Mouse (Mus musculus): ENCODE measurements around the gene Ccdc40.

GRCm38 (mm10) chr11:119310621-119311020, 82.2 kb downstream of the Ccdc40 start:
- TF ChIP-seq FLI1 (IDR thresholded peaks at IDR 0.05; ENCODE audit: low read length), result no peak
- TF ChIP-seq GATA1 (IDR thresholded peaks at IDR 0.05; ENCODE audit: borderline replicate concordance, low read length), result no peak

All from megakaryocyte, embryonic 14.5 days (primary cell).